In the genomic region with DNA sequence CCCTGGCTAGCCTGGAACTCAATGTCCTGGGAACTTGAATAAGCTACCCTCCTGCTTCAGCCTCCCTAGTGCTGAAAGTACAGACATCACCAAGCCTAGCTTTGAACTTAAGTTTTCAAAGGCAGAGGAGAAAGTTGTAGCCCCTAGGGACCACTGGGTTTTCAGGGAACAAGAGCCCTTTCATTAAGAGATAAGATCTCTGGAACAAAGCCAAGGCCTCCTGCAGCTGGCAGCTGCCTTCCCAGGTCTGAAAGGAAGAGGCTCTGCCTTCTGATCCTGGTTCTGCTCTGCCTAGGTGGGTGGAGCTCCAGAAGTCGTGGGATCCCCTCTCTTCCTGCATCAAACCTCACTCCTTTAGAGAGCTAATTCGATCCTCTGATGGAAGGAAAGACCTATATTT, we compare ENCODE assay signal across 16 mouse cellular contexts. TPM values are rescaled to one million over a fixed set of nuclear protein-coding genes. Genes with fewer than 3 reads are reported as not detected.
A peak's percentile ranks its signal among the peaks of the same experiment; 100 is the strongest.
DNase-seq lines count a peak whose midpoint lies in the region; TF ChIP-seq lines count a peak whose summit lies in the region.
"Had no signal": no experiment of that assay in that cellular context is flagged by ENCODE, and none has a peak within 500 bp of the region (broad histone marks: within the 10 kb centered on the region; RNA-seq: fewer than 3 reads in every experiment).

No protein-coding gene starts in this region.

- intact Hi-C loops in heart, postnatal 10 days (cut with DNase I), result loop anchor here (10.0 kb wide), 1 partner anchor 549 kb away; the partner anchor contains the start of gene Wnk1

- no peak overlapping the region for H3K4me3 ChIP-seq in kidney, adult 2 months (ENCODE audit: insufficient read depth, low read depth, low read length)
- H3K4me3 ChIP-seq: myocyte had no signal

- no peak for TF ChIP-seq POLR2A in kidney, adult 2 months (IDR thresholded peaks at IDR 0.05; ENCODE audit: low read depth, low read length)

- no peak overlapping the region for H3K27ac ChIP-seq in kidney, adult 2 months (ENCODE audit: insufficient read depth, low read depth, low read length)

- WGBS in kidney, adult 2 months, result 10% methylated on average over 2 of the region's 2 CpGs

- H3K27me3 ChIP-seq in kidney, adult 2 months (replicated peaks; ENCODE audit: control insufficient read depth, insufficient read depth, low read length), result no peaks in the 10 kb centered on the region

- DNase-seq in adrenal gland, postnatal 10 days, result peak; percentile 41
- no peak for DNase-seq in adrenal gland, adult 18-20 months (ENCODE audit: low spot score in 2 of 2)
- peak; percentile 43 for DNase-seq in kidney, adult 2 months
- no peak for DNase-seq in kidney, adult 18-20 months
- peak; percentile 54 for DNase-seq in testis, postnatal 14 days (ENCODE audit: low spot score)
- DNase-seq in testis, postnatal 10 days (ENCODE audit: low spot score), result no peak
- no peak for DNase-seq in heart, postnatal 10 days
- DNase-seq in layer of hippocampus, adult 11-12 months (ENCODE audit: low spot score), result no peak
- DNase-seq: adrenal gland, adult 8-10 months; cerebellum, adult 11 months; heart, postnatal 14 days; kidney, adult 11 months; layer of hippocampus, postnatal 36 days; lung, postnatal 36 days; thymus, adult 18-20 months had no signal

- no peaks in the 10 kb centered on the region for H3K36me3 ChIP-seq in kidney, adult 2 months (ENCODE audit: control insufficient read depth, insufficient read depth, low read length)

- no peak for TF ChIP-seq CTCF in kidney, adult 2 months (conservative IDR thresholded peaks at IDR 0.05; ENCODE audit: insufficient read depth, insufficient read length, low read depth, low read length)

- peaks cover 6% of the 10 kb centered on the region; the same call in 1 of the 2 replicates for H3K4me1 ChIP-seq in kidney, adult 2 months (ENCODE audit: control insufficient read depth, insufficient read depth, low read length)

RNA-seq across cellular contexts. Expression of gene Fbxl14, which starts 6.0 kb away (rescaled TPM):
- total RNA-seq in adrenal gland, postnatal 10 days (2021), result 10 to 100 TPM; 26.8 to 30.0 TPM
- 10 to 100 TPM; 31.7 to 34.1 TPM for total RNA-seq in adrenal gland, adult 18-20 months (2021)
- 38.6 and 47.8 TPM in 2 replicates for polyA plus RNA-seq in kidney, adult 2 months (2012; rRNA removed)
- 10 to 100 TPM; 19.5 to 20.0 TPM for total RNA-seq in heart, postnatal 10 days (2021)

RNA-seq across cellular contexts. Expression of gene Wnt5b, which starts 58.7 kb away (rescaled TPM):
- 1 to 10 TPM; 3.1 to 3.7 TPM for total RNA-seq in adrenal gland, postnatal 10 days (2021)
- 1 to 10 TPM; 1.1 to 1.2 TPM for total RNA-seq in adrenal gland, adult 18-20 months (2021)
- 6.2 and 6.6 TPM in 2 replicates for polyA plus RNA-seq in kidney, adult 2 months (2012; rRNA removed)
- total RNA-seq in heart, postnatal 10 days (2021), result 1 to 10 TPM; 5.3 to 7.2 TPM

Comparison
In these comparisons a context has a peak if more than half of its experiments do, and no peak if none do; other contexts are left out.
1. DNase-seq: peak in adrenal gland, postnatal 10 days (single experiment), kidney, adult 2 months (single experiment) and testis, postnatal 14 days (single experiment); none in adrenal gland, adult 18-20 months (0 of 2), kidney, adult 18-20 months (single experiment), testis, postnatal 10 days (single experiment), heart, postnatal 10 days (0 of 2) and layer of hippocampus, adult 11-12 months (single experiment).